Mouse (Mus musculus) kidney, embryonic 15.5 days (tissue): ENCODE results near the gene Rtp2. TPM values are rescaled to one million over a fixed set of nuclear protein-coding genes. Genes with fewer than 3 reads are reported as not detected.

ENCODE experiments used
- polyA plus RNA-seq: library from polyadenylated mRNA; unstranded; fragments of >200 nt; fragmentation: Nextera tagmentation; extraction: Ambion mirVana; gene quantifications from 2 replicates; pipeline ENCODE4 v1.2.1, GENCODE M21; 2015

Gene Rtp2
- polyA plus RNA-seq, 1 experiment from 2014 or later, result not detected

Other genes starting within 250 kb of the Rtp2 start
- gene Sst, start 41.4 kb downstream of the Rtp2 start, polyA plus RNA-seq, result 1.4 TPM in 1 of 2 replicates, not detected in the other
- not detected in 2 replicates for gene Gm37419, start 56.1 kb upstream of the Rtp2 start, polyA plus RNA-seq
- gene Bcl6, start 56.5 kb upstream of the Rtp2 start, polyA plus RNA-seq, result 0.87 and 0.94 TPM in 2 replicates